Mouse (Mus musculus): ENCODE data around the gene Doc2g.
A peak's percentile ranks its signal among the peaks of the same experiment; 100 is the strongest.
"Not testable (repeated sequence)": the region's sequence is repeated elsewhere in the genome, so short reads cannot be mapped to it uniquely, and the experiment has no call there.

The Doc2g gene

GRCm38 (mm10) chr19:4018743-4019583 is 15.8 kb downstream of the Doc2g start:
- peak; percentile 67 for DNase-seq

- DNase-seq, result no peak
Measured at GRCm38 (mm10) chr19:4023185-4023584, 20.1 kb downstream of the Doc2g start.

GRCm38 (mm10) chr19:4027576-4027975 is 24.5 kb downstream of the Doc2g start:
- no peak for DNase-seq

- no peak for DNase-seq
Measured at GRCm38 (mm10) chr19:4032668-4033067, 29.6 kb downstream of the Doc2g start.

- DNase-seq, result no peak
Measured at GRCm38 (mm10) chr19:4033298-4033697, 30.2 kb downstream of the Doc2g start.

- DNase-seq, result no peak
Measured at GRCm38 (mm10) chr19:4033742-4034141, 30.6 kb downstream of the Doc2g start.

GRCm38 (mm10) chr19:4036327-4037045 is 33.4 kb downstream of the Doc2g start:
- no peak for DNase-seq

- not testable (repeated sequence) for DNase-seq
Measured at GRCm38 (mm10) chr19:4037154-4037787, 34.2 kb downstream of the Doc2g start.

GRCm38 (mm10) chr19:4037788-4038232 is 34.7 kb downstream of the Doc2g start, which contains the start of gene Gstp1:
Gstp1 (minus strand) TSS chr19:4037985.
- DNase-seq, result peak; percentile 89

GRCm38 (mm10) chr19:4040941-4041340 is 37.8 kb downstream of the Doc2g start:
- DNase-seq, result not testable (repeated sequence)

- not testable (repeated sequence) for DNase-seq
Measured at GRCm38 (mm10) chr19:4041500-4041899, 38.4 kb downstream of the Doc2g start.

GRCm38 (mm10) chr19:4042124-4042523 is 39.0 kb downstream of the Doc2g start:
- no peak for DNase-seq

GRCm38 (mm10) chr19:4044109-4044508 is 41.0 kb downstream of the Doc2g start:
- DNase-seq, result not testable (repeated sequence)

GRCm38 (mm10) chr19:4045966-4046865 is 43.1 kb downstream of the Doc2g start, which contains the start of gene Gstp2:
Gstp2 (minus strand) TSS chr19:4046023.
- no peak for DNase-seq

GRCm38 (mm10) chr19:4046866-4047254 is 43.7 kb downstream of the Doc2g start:
- DNase-seq, result no peak

GRCm38 (mm10) chr19:4047859-4048258 is 44.7 kb downstream of the Doc2g start:
- peak; percentile 83 for DNase-seq

GRCm38 (mm10) chr19:4049069-4049468 is 46.0 kb downstream of the Doc2g start:
- not testable (repeated sequence) for DNase-seq

- peak; percentile 32 for DNase-seq
Measured at GRCm38 (mm10) chr19:4051016-4051415, 47.9 kb downstream of the Doc2g start.

- peak; percentile 79 for DNase-seq
Measured at GRCm38 (mm10) chr19:4051741-4052515, 48.8 kb downstream of the Doc2g start.

GRCm38 (mm10) chr19:4052516-4053030 is 49.5 kb downstream of the Doc2g start:
- no peak for DNase-seq

GRCm38 (mm10) chr19:4054613-4055012 is 51.5 kb downstream of the Doc2g start:
- DNase-seq, result no peak

All from thymus, postnatal 25 days (tissue).